Mouse (Mus musculus): ENCODE results near the gene Tnik. TPM values are rescaled to one million over a fixed set of nuclear protein-coding genes. Genes with fewer than 3 reads are reported as not detected.

Tnik gene
- polyA plus RNA-seq, 1 experiment from 2014 or later = 114 TPM

- ATAC-seq (ENCODE audit: low FRiP score, low TSS enrichment) = peak; percentile 63; the same call in 1 of the 2 replicates
- Histone ChIP-seq H3K27ac (replicated peaks; ENCODE audit: low read depth, low read length) (0 out of 2 replicates have a peak overlapping the region, but pooled peaks have one; percentile 16), H3K4me3 (replicated peaks; ENCODE audit: low read depth, low read length) (no peak overlapping the region), H3K36me3 (ENCODE audit: control insufficient read depth, insufficient read depth, low read length) (no peaks in the 10 kb centered on the region), H3K27me3 (ENCODE audit: control insufficient read depth, insufficient read depth, low read length) (no peaks in the 10 kb centered on the region), H3K4me2 (ENCODE audit: low read length) (no peak overlapping the region), H3K9ac (replicated peaks; ENCODE audit: low read length) (no peak overlapping the region), H3K4me1 (ENCODE audit: control insufficient read depth, insufficient read depth, low read length) (peaks cover 15% of the 10 kb centered on the region), H3K9me3 (ENCODE audit: control insufficient read depth, low read length) (no peaks in the 10 kb centered on the region)
- WGBS = 9% methylated on average over 2 of the region's 2 CpGs
- DNase-seq = peak; percentile 80
Measured at GRCm38 (mm10) chr3:28415986-28416385, 153.0 kb downstream of the Tnik start.

GRCm38 (mm10) chr3:28417091-28417715, 154.2 kb downstream of the Tnik start:
- 75% methylated on average over 5 of the region's 5 CpGs for WGBS
- Histone ChIP-seq H3K27ac (replicated peaks; ENCODE audit: low read depth, low read length) (no peak overlapping the region), H3K4me1 (ENCODE audit: control insufficient read depth, insufficient read depth, low read length) (peaks cover 16% of the 10 kb centered on the region), H3K4me2 (ENCODE audit: low read length) (no peak overlapping the region), H3K36me3 (ENCODE audit: control insufficient read depth, insufficient read depth, low read length) (no peaks in the 10 kb centered on the region), H3K9ac (replicated peaks; ENCODE audit: low read length) (no peak overlapping the region), H3K4me3 (replicated peaks; ENCODE audit: low read depth, low read length) (no peak overlapping the region), H3K9me3 (ENCODE audit: control insufficient read depth, low read length) (no peaks in the 10 kb centered on the region), H3K27me3 (ENCODE audit: control insufficient read depth, insufficient read depth, low read length) (no peaks in the 10 kb centered on the region)
- ATAC-seq (ENCODE audit: low FRiP score, low TSS enrichment) = no peak
- DNase-seq = no peak

GRCm38 (mm10) chr3:28420194-28420593, 157.2 kb downstream of the Tnik start:
- ATAC-seq (ENCODE audit: low FRiP score, low TSS enrichment) (no peak), DNase-seq (no peak)
- Histone ChIP-seq H3K4me2 (ENCODE audit: low read length) (no peak overlapping the region), H3K27ac (replicated peaks; ENCODE audit: low read depth, low read length) (no peak overlapping the region), H3K36me3 (ENCODE audit: control insufficient read depth, insufficient read depth, low read length) (no peaks in the 10 kb centered on the region), H3K4me1 (ENCODE audit: control insufficient read depth, insufficient read depth, low read length) (peaks cover 16% of the 10 kb centered on the region), H3K4me3 (replicated peaks; ENCODE audit: low read depth, low read length) (no peak overlapping the region), H3K27me3 (ENCODE audit: control insufficient read depth, insufficient read depth, low read length) (no peaks in the 10 kb centered on the region), H3K9ac (replicated peaks; ENCODE audit: low read length) (no peak overlapping the region), H3K9me3 (ENCODE audit: control insufficient read depth, low read length) (no peaks in the 10 kb centered on the region)
- WGBS = 75% methylated on average over 6 of the region's 6 CpGs

GRCm38 (mm10) chr3:28420698-28421097, 157.7 kb downstream of the Tnik start:
- H3K9me3 ChIP-seq (ENCODE audit: control insufficient read depth, low read length) = no peaks in the 10 kb centered on the region
- no peak overlapping the region for H3K27ac ChIP-seq (replicated peaks; ENCODE audit: low read depth, low read length)
- no peaks in the 10 kb centered on the region for H3K27me3 ChIP-seq (ENCODE audit: control insufficient read depth, insufficient read depth, low read length)
- no peak overlapping the region for H3K4me2 ChIP-seq (ENCODE audit: low read length)
- no peak overlapping the region for H3K9ac ChIP-seq (replicated peaks; ENCODE audit: low read length)
- H3K4me3 ChIP-seq (replicated peaks; ENCODE audit: low read depth, low read length) = no peak overlapping the region
- no peaks in the 10 kb centered on the region for H3K36me3 ChIP-seq (ENCODE audit: control insufficient read depth, insufficient read depth, low read length)
- 82% methylated on average over 3 of the region's 3 CpGs for WGBS
- no peak for ATAC-seq (ENCODE audit: low FRiP score, low TSS enrichment)
- peaks cover 11% of the 10 kb centered on the region for H3K4me1 ChIP-seq (ENCODE audit: control insufficient read depth, insufficient read depth, low read length)
- DNase-seq = no peak

GRCm38 (mm10) chr3:28421798-28422197, 158.8 kb downstream of the Tnik start:
- Histone ChIP-seq H3K27ac (replicated peaks; ENCODE audit: low read depth, low read length) (no peak overlapping the region), H3K27me3 (ENCODE audit: control insufficient read depth, insufficient read depth, low read length) (no peaks in the 10 kb centered on the region), H3K9ac (replicated peaks; ENCODE audit: low read length) (no peak overlapping the region), H3K4me3 (replicated peaks; ENCODE audit: low read depth, low read length) (no peak overlapping the region), H3K36me3 (ENCODE audit: control insufficient read depth, insufficient read depth, low read length) (no peaks in the 10 kb centered on the region), H3K4me2 (ENCODE audit: low read length) (no peak overlapping the region), H3K4me1 (ENCODE audit: control insufficient read depth, insufficient read depth, low read length) (peaks cover 3% of the 10 kb centered on the region; the same call in 1 of the 2 replicates), H3K9me3 (ENCODE audit: control insufficient read depth, low read length) (no peaks in the 10 kb centered on the region)
- DNase-seq (no peak), ATAC-seq (ENCODE audit: low FRiP score, low TSS enrichment) (no peak)
- whole genome bisulfite sequencing = 73% methylated on average over 6 of the region's 6 CpGs

- Histone ChIP-seq H3K4me3 (replicated peaks; ENCODE audit: low read depth, low read length) (no peak overlapping the region), H3K4me1 (ENCODE audit: control insufficient read depth, insufficient read depth, low read length) (peaks cover 3% of the 10 kb centered on the region; the same call in 1 of the 2 replicates), H3K36me3 (ENCODE audit: control insufficient read depth, insufficient read depth, low read length) (no peaks in the 10 kb centered on the region), H3K27me3 (ENCODE audit: control insufficient read depth, insufficient read depth, low read length) (no peaks in the 10 kb centered on the region), H3K4me2 (ENCODE audit: low read length) (no peak overlapping the region), H3K9ac (replicated peaks; ENCODE audit: low read length) (no peak overlapping the region), H3K9me3 (ENCODE audit: control insufficient read depth, low read length) (no peaks in the 10 kb centered on the region), H3K27ac (replicated peaks; ENCODE audit: low read depth, low read length) (no peak overlapping the region)
- ATAC-seq (ENCODE audit: low FRiP score, low TSS enrichment) = no peak
- no peak for DNase-seq
- WGBS = 92% methylated on average over 1 of the region's 1 CpGs
Measured at GRCm38 (mm10) chr3:28422221-28422620, 159.2 kb downstream of the Tnik start.

GRCm38 (mm10) chr3:28425911-28426310, 162.9 kb downstream of the Tnik start:
- WGBS = 87% methylated on average over 6 of the region's 6 CpGs
- Histone ChIP-seq H3K4me1 (ENCODE audit: control insufficient read depth, insufficient read depth, low read length) (peaks cover 3% of the 10 kb centered on the region; the same call in 1 of the 2 replicates), H3K9ac (replicated peaks; ENCODE audit: low read length) (no peak overlapping the region), H3K27me3 (ENCODE audit: control insufficient read depth, insufficient read depth, low read length) (no peaks in the 10 kb centered on the region), H3K27ac (replicated peaks; ENCODE audit: low read depth, low read length) (no peak overlapping the region), H3K4me3 (replicated peaks; ENCODE audit: low read depth, low read length) (no peak overlapping the region), H3K9me3 (ENCODE audit: control insufficient read depth, low read length) (no peaks in the 10 kb centered on the region), H3K4me2 (ENCODE audit: low read length) (no peak overlapping the region), H3K36me3 (ENCODE audit: control insufficient read depth, insufficient read depth, low read length) (no peaks in the 10 kb centered on the region)
- ATAC-seq (ENCODE audit: low FRiP score, low TSS enrichment) (no peak), DNase-seq (no peak)

GRCm38 (mm10) chr3:28431459-28431858, 168.4 kb downstream of the Tnik start:
- no peak for DNase-seq
- no peaks in the 10 kb centered on the region for H3K27me3 ChIP-seq (ENCODE audit: control insufficient read depth, insufficient read depth, low read length)
- no peak overlapping the region for H3K4me2 ChIP-seq (ENCODE audit: low read length)
- H3K36me3 ChIP-seq (ENCODE audit: control insufficient read depth, insufficient read depth, low read length) = no peaks in the 10 kb centered on the region
- 87% methylated on average over 2 of the region's 2 CpGs for WGBS
- H3K9me3 ChIP-seq (ENCODE audit: control insufficient read depth, low read length) = no peaks in the 10 kb centered on the region
- H3K4me1 ChIP-seq (ENCODE audit: control insufficient read depth, insufficient read depth, low read length) = no peaks in the 10 kb centered on the region
- H3K27ac ChIP-seq (replicated peaks; ENCODE audit: low read depth, low read length) = no peak overlapping the region
- H3K9ac ChIP-seq (replicated peaks; ENCODE audit: low read length) = no peak overlapping the region
- no peak for ATAC-seq (ENCODE audit: low FRiP score, low TSS enrichment)
- H3K4me3 ChIP-seq (replicated peaks; ENCODE audit: low read depth, low read length) = no peak overlapping the region

GRCm38 (mm10) chr3:28432321-28432720, 169.3 kb downstream of the Tnik start:
- Histone ChIP-seq H3K27me3 (ENCODE audit: control insufficient read depth, insufficient read depth, low read length) (no peaks in the 10 kb centered on the region), H3K36me3 (ENCODE audit: control insufficient read depth, insufficient read depth, low read length) (no peaks in the 10 kb centered on the region), H3K9ac (replicated peaks; ENCODE audit: low read length) (no peak overlapping the region), H3K9me3 (ENCODE audit: control insufficient read depth, low read length) (no peaks in the 10 kb centered on the region), H3K4me3 (replicated peaks; ENCODE audit: low read depth, low read length) (no peak overlapping the region), H3K4me2 (ENCODE audit: low read length) (no peak overlapping the region), H3K4me1 (ENCODE audit: control insufficient read depth, insufficient read depth, low read length) (no peaks in the 10 kb centered on the region), H3K27ac (replicated peaks; ENCODE audit: low read depth, low read length) (no peak overlapping the region)
- ATAC-seq (ENCODE audit: low FRiP score, low TSS enrichment) = no peak
- 91% methylated on average over 5 of the region's 5 CpGs for WGBS
- no peak for DNase-seq
